Mouse (Mus musculus): ENCODE data around the gene Tac2. TPM values are rescaled to one million over a fixed set of nuclear protein-coding genes. Genes with fewer than 3 reads are reported as not detected.
A peak's percentile ranks its signal among the peaks of the same experiment; 100 is the strongest.

Gene Tac2
- polyA plus RNA-seq, 1 experiment from 2014 or later: 6.2 TPM

- no peak overlapping the region for H3K9ac ChIP-seq (replicated peaks; ENCODE audit: low read depth, low read length)
Measured at GRCm38 (mm10) chr10:127691053-127691452, 33.2 kb upstream of the Tac2 start.

DNA sequence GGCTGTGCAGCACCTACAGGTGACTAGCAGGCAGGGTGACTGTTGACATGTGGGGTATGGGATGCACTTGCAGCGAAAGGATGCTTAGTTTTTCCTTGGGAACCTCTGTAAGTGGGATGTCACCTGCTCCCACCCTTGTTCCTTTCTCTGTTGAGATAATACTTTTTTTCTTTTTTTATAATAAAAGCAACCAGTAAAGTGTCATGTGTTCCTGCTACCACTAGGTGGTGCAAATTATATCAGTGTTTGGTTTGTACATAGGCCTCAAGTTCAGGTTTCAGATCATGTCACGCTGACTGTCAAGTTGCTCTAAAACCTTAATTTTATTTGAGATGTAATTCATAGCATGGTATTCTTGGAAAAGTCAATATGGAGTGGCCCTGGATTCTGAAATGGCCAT, 29.6 kb upstream of the Tac2 start:
- Histone ChIP-seq H3K4me1 (replicated peaks; ENCODE audit: control insufficient read depth, insufficient read depth, low read length) (no peaks in the 10 kb centered on the region), H3K27me3 (replicated peaks; ENCODE audit: control insufficient read depth, insufficient read depth, low read length) (no peaks in the 10 kb centered on the region), H3K36me3 (ENCODE audit: control insufficient read depth, insufficient read depth) (peaks cover 9% of the 10 kb centered on the region; the same call in 1 of the 2 replicates), H3K27ac (ENCODE audit: low read length) (no peak overlapping the region), H3K4me3 (replicated peaks; ENCODE audit: low read length) (no peak overlapping the region), H3K9ac (replicated peaks; ENCODE audit: low read depth, low read length) (no peak overlapping the region), H3K4me2 (ENCODE audit: low read length) (no peak overlapping the region), H3K9me3 (ENCODE audit: control insufficient read depth, low read length) (no peaks in the 10 kb centered on the region)
- 66% methylated on average over 2 of the region's 2 CpGs for WGBS
- ATAC-seq: 0 out of 2 replicates have a peak, but pooled peaks have one; percentile 28

More at GRCm38 (mm10) chr10:127691053-127691452, 33.2 kb upstream of the Tac2 start:
- no peaks in the 10 kb centered on the region for H3K9me3 ChIP-seq (ENCODE audit: control insufficient read depth, low read length)
- 0 out of 2 replicates have a peak, but pooled peaks cover 5% of the 10 kb centered on the region for H3K36me3 ChIP-seq (ENCODE audit: control insufficient read depth, insufficient read depth)
- H3K27me3 ChIP-seq (replicated peaks; ENCODE audit: control insufficient read depth, insufficient read depth, low read length): no peaks in the 10 kb centered on the region
- ATAC-seq: no peak
- H3K4me1 ChIP-seq (replicated peaks; ENCODE audit: control insufficient read depth, insufficient read depth, low read length): no peaks in the 10 kb centered on the region
- H3K4me2 ChIP-seq (ENCODE audit: low read length): no peak overlapping the region
- 25% methylated on average over 1 of the region's 1 CpGs for WGBS
- no peak overlapping the region for H3K27ac ChIP-seq (ENCODE audit: low read length)
- no peak overlapping the region for H3K4me3 ChIP-seq (replicated peaks; ENCODE audit: low read length)

GRCm38 (mm10) chr10:127695775-127696174, 28.5 kb upstream of the Tac2 start:
- Histone ChIP-seq H3K9me3 (ENCODE audit: control insufficient read depth, low read length) (no peaks in the 10 kb centered on the region), H3K4me2 (ENCODE audit: low read length) (no peak overlapping the region), H3K4me3 (replicated peaks; ENCODE audit: low read length) (no peak overlapping the region), H3K27me3 (replicated peaks; ENCODE audit: control insufficient read depth, insufficient read depth, low read length) (no peaks in the 10 kb centered on the region), H3K9ac (replicated peaks; ENCODE audit: low read depth, low read length) (no peak overlapping the region), H3K27ac (ENCODE audit: low read length) (no peak overlapping the region), H3K4me1 (replicated peaks; ENCODE audit: control insufficient read depth, insufficient read depth, low read length) (no peaks in the 10 kb centered on the region), H3K36me3 (ENCODE audit: control insufficient read depth, insufficient read depth) (peaks cover 8% of the 10 kb centered on the region; the same call in 1 of the 2 replicates)
- no peak for ATAC-seq
- 91% methylated on average over 7 of the region's 7 CpGs for WGBS

GRCm38 (mm10) chr10:127698966-127699365, 25.3 kb upstream of the Tac2 start:
- Histone ChIP-seq H3K4me3 (replicated peaks; ENCODE audit: low read length) (no peak overlapping the region), H3K27ac (ENCODE audit: low read length) (no peak overlapping the region), H3K4me2 (ENCODE audit: low read length) (no peak overlapping the region), H3K27me3 (replicated peaks; ENCODE audit: control insufficient read depth, insufficient read depth, low read length) (no peaks in the 10 kb centered on the region), H3K4me1 (replicated peaks; ENCODE audit: control insufficient read depth, insufficient read depth, low read length) (no peaks in the 10 kb centered on the region), H3K9me3 (ENCODE audit: control insufficient read depth, low read length) (no peaks in the 10 kb centered on the region), H3K9ac (replicated peaks; ENCODE audit: low read depth, low read length) (no peak overlapping the region), H3K36me3 (ENCODE audit: control insufficient read depth, insufficient read depth) (peaks cover 4% of the 10 kb centered on the region; the same call in 1 of the 2 replicates)
- no peak for ATAC-seq
- 94% methylated on average over 7 of the region's 7 CpGs for WGBS

GRCm38 (mm10) chr10:127703299-127703698, 21.0 kb upstream of the Tac2 start:
- ATAC-seq: no peak
- no peak overlapping the region for H3K4me3 ChIP-seq (replicated peaks; ENCODE audit: low read length)
- 59% methylated on average over 4 of the region's 4 CpGs for WGBS
- peaks cover 3% of the 10 kb centered on the region; the same call in 1 of the 2 replicates for H3K36me3 ChIP-seq (ENCODE audit: control insufficient read depth, insufficient read depth)
- H3K27ac ChIP-seq (ENCODE audit: low read length): no peak overlapping the region
- no peaks in the 10 kb centered on the region for H3K4me1 ChIP-seq (replicated peaks; ENCODE audit: control insufficient read depth, insufficient read depth, low read length)
- no peaks in the 10 kb centered on the region for H3K27me3 ChIP-seq (replicated peaks; ENCODE audit: control insufficient read depth, insufficient read depth, low read length)
- no peak overlapping the region for H3K9ac ChIP-seq (replicated peaks; ENCODE audit: low read depth, low read length)
- H3K9me3 ChIP-seq (ENCODE audit: control insufficient read depth, low read length): no peaks in the 10 kb centered on the region
- no peak overlapping the region for H3K4me2 ChIP-seq (ENCODE audit: low read length)

DNA sequence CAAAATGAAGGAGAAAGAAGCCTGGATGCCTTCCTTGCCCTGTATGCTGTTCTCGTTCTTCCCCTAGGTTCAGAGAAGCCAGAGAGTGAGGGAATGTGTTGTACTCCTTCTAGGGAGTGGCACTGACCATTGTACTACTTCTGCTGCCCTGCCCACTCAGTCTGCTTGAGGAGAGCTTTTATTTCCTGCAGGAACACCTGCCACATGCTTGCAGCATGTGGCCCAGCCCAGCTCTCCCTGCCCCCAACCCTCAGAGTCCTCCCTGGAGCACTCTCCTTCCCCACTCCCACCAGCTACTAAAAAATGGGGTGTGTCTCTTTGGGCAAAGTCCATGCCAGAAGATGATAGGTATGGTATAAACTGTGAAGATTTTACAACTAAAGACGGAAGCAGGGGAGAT, 20.0 kb upstream of the Tac2 start:
- ATAC-seq: no peak
- Histone ChIP-seq H3K4me1 (replicated peaks; ENCODE audit: control insufficient read depth, insufficient read depth, low read length) (no peaks in the 10 kb centered on the region), H3K9me3 (ENCODE audit: control insufficient read depth, low read length) (no peaks in the 10 kb centered on the region), H3K27me3 (replicated peaks; ENCODE audit: control insufficient read depth, insufficient read depth, low read length) (no peaks in the 10 kb centered on the region), H3K4me2 (ENCODE audit: low read length) (no peak overlapping the region), H3K27ac (ENCODE audit: low read length) (no peak overlapping the region), H3K36me3 (ENCODE audit: control insufficient read depth, insufficient read depth) (no peaks in the 10 kb centered on the region; the same call in 1 of the 2 replicates), H3K4me3 (replicated peaks; ENCODE audit: low read length) (no peak overlapping the region), H3K9ac (replicated peaks; ENCODE audit: low read depth, low read length) (no peak overlapping the region)
- 70% methylated on average over 2 of the region's 2 CpGs for WGBS

DNA sequence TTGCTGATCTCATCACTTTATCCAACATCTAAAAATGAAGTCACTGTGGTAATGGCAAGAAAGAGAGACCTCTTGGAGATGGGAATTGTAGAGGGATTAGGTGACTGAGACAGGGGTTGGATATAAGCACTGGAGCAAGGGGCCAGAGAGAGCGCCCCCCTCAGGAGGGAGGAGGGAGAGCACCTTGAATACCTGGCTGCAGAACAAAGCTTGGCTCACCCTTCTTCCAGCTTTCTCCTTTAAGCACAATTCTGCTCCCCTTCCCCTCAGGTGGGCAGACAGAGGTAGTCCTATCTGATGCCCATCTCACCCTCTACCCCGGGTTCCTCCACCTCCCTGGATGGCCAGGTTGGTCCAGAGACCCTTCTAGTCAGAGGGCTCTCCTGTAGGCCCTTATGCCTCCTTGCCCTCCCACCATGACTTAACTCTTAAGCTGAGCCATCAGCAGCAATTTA, 19.5 kb upstream of the Tac2 start, which contains the start of gene Myo1a:
Gene Myo1a (plus strand): TSS at position 405 of the 455 bp plus-strand sequence.
- H3K9me3 ChIP-seq (ENCODE audit: control insufficient read depth, low read length): no peaks in the 10 kb centered on the region
- H3K4me2 ChIP-seq (ENCODE audit: low read length): no peak within 1 kb of the TSS
- no peak for ATAC-seq
- no peaks in the 10 kb centered on the region for H3K36me3 ChIP-seq (ENCODE audit: control insufficient read depth, insufficient read depth)
- H3K4me1 ChIP-seq (replicated peaks; ENCODE audit: control insufficient read depth, insufficient read depth, low read length): no peaks in the 10 kb centered on the region
- H3K27me3 ChIP-seq (replicated peaks; ENCODE audit: control insufficient read depth, insufficient read depth, low read length): no peaks in the 10 kb centered on the region
- H3K27ac ChIP-seq (ENCODE audit: low read length): no peak within 1 kb of the TSS
- no peak within 1 kb of the TSS for H3K4me3 ChIP-seq (replicated peaks; ENCODE audit: low read length)
- WGBS: 62% methylated on average over 2 of the region's 2 CpGs
- no peak within 1 kb of the TSS for H3K9ac ChIP-seq (replicated peaks; ENCODE audit: low read depth, low read length)

DNA sequence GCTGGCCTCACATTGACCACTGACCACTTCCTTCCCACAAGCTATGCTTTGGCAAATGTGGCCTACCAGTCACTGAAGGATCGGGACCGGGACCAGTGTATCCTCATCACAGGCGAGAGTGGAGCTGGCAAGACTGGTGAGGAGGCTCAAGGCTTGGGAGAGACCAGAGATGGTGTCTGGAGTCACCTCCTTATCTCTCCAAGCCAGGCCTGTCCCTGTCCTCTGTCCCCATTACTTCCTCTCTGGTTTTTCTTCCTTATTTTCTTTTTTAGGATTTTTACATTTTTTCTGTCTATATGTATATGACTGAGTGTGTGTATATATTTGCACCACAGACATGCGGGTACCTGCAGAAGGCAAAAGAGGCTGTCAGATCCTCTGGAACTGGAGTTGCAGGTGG, 18.5 kb upstream of the Tac2 start:
- H3K27ac ChIP-seq (ENCODE audit: low read length): no peak overlapping the region
- no peaks in the 10 kb centered on the region for H3K9me3 ChIP-seq (ENCODE audit: control insufficient read depth, low read length)
- 95% methylated on average over 4 of the region's 4 CpGs for WGBS
- no peaks in the 10 kb centered on the region for H3K27me3 ChIP-seq (replicated peaks; ENCODE audit: control insufficient read depth, insufficient read depth, low read length)
- H3K4me3 ChIP-seq (replicated peaks; ENCODE audit: low read length): no peak overlapping the region
- no peak overlapping the region for H3K9ac ChIP-seq (replicated peaks; ENCODE audit: low read depth, low read length)
- no peaks in the 10 kb centered on the region for H3K4me1 ChIP-seq (replicated peaks; ENCODE audit: control insufficient read depth, insufficient read depth, low read length)
- H3K4me2 ChIP-seq (ENCODE audit: low read length): no peak overlapping the region
- no peaks in the 10 kb centered on the region for H3K36me3 ChIP-seq (ENCODE audit: control insufficient read depth, insufficient read depth)
- no peak for ATAC-seq

DNA sequence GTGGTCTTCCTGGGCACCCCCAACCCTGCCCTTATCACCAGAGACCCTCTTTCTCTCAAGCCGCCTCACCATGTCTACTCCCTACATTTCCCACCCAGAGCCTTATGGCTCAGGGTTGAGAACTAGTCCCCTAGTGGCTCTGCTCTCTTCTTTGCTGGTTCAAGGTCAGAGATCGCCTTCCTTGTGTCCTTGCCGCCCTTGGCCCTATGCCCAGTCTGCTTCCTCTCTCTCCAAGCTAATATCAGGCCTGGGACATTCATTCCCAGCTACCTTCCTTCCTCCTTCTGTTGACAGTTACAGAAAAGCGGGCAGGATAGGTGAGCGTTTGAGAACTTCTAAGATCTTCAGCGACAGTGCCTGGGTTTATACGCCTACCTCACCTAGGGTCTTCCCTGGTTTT, 16.6 kb upstream of the Tac2 start:
- Histone ChIP-seq H3K36me3 (ENCODE audit: control insufficient read depth, insufficient read depth) (no peaks in the 10 kb centered on the region), H3K9ac (replicated peaks; ENCODE audit: low read depth, low read length) (no peak overlapping the region), H3K4me3 (replicated peaks; ENCODE audit: low read length) (no peak overlapping the region), H3K4me1 (replicated peaks; ENCODE audit: control insufficient read depth, insufficient read depth, low read length) (0 out of 2 replicates have a peak, but pooled peaks cover 2% of the 10 kb centered on the region), H3K4me2 (ENCODE audit: low read length) (no peak overlapping the region), H3K9me3 (ENCODE audit: control insufficient read depth, low read length) (no peaks in the 10 kb centered on the region), H3K27ac (ENCODE audit: low read length) (no peak overlapping the region), H3K27me3 (replicated peaks; ENCODE audit: control insufficient read depth, insufficient read depth, low read length) (no peaks in the 10 kb centered on the region)
- no peak for ATAC-seq
- 91% methylated on average over 7 of the region's 7 CpGs for WGBS

All from forebrain, embryonic 16.5 days (tissue).